Mouse (Mus musculus): ENCODE measurements around the gene Fosb. TPM values are rescaled to one million over a fixed set of nuclear protein-coding genes. Genes with fewer than 3 reads are reported as not detected.

Fosb gene
- polyA plus RNA-seq, 1 experiment from 2014 or later = 0.03 TPM

DNA sequence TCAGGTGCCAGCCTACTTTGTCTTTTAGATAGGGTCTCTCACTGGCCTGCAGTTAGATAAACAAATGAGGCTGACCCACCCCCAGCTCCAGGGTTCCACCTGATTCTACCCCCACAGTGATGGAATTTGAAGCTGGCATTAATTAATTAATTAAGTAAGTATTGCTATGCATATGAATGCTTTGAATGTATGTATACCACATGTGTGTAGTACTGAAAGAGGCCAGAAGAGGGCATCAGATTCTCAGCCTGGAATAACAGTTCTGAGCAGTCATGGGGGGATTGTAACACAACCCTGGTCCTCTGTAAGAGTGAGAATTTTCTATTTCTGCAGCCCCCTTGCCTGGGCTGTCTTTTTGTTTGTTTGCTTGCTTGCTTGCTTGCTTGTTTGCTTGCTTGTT is 18.6 kb upstream of the Fosb start:
- no peak for ATAC-seq (ENCODE audit: insufficient read depth)
- Histone ChIP-seq H3K36me3 (replicated peaks) (no peaks in the 10 kb centered on the region), H3K4me2 (no peak overlapping the region), H3K9me3 (replicated peaks) (no peaks in the 10 kb centered on the region), H3K4me1 (replicated peaks) (peaks cover 44% of the 10 kb centered on the region), H3K4me3 (replicated peaks) (no peak overlapping the region), H3K27ac (replicated peaks) (no peak overlapping the region), H3K9ac (no peak overlapping the region), H3K27me3 (peaks cover 69% of the 10 kb centered on the region)

DNA sequence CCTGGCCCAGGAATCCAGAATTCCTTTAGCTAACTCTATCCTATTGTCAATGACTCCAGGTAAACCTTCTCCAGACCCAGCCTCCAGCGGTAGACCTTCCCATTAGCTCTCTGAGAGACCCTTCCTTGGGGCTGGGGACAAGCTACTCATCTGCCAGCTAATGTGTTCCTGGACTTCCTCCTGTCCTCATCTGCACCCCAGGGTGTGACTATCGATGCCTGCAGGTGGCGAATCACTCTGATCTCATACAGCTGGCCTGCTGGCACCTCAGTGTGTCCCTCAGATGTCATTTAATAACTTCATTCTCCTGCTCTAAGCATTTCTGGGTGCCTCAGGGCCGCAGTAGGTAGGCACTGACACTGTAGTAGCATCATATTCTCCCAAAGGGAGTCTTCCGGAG is 17.9 kb upstream of the Fosb start:
- Histone ChIP-seq H3K27me3 (peaks cover 72% of the 10 kb centered on the region), H3K9me3 (replicated peaks) (no peaks in the 10 kb centered on the region), H3K4me1 (replicated peaks) (peaks cover 39% of the 10 kb centered on the region), H3K27ac (replicated peaks) (no peak overlapping the region), H3K4me2 (peak overlapping the region; percentile 85; the same call in 1 of the 2 replicates), H3K36me3 (replicated peaks) (no peaks in the 10 kb centered on the region), H3K9ac (no peak overlapping the region), H3K4me3 (replicated peaks) (no peak overlapping the region)
- ATAC-seq (ENCODE audit: insufficient read depth) = no peak
- 63% methylated on average over 5 of the region's 5 CpGs for WGBS (ENCODE audit: insufficient replicate concordance)

- peak; percentile 68 for ATAC-seq (ENCODE audit: insufficient read depth)
- Histone ChIP-seq H3K9me3 (replicated peaks) (no peaks in the 10 kb centered on the region), H3K4me1 (replicated peaks) (peaks cover 33% of the 10 kb centered on the region), H3K4me3 (replicated peaks) (peak overlapping the region; percentile 54), H3K27ac (replicated peaks) (peak overlapping the region; percentile 45; the same call in 1 of the 2 replicates), H3K9ac (peak overlapping the region; percentile 52), H3K4me2 (peak overlapping the region; percentile 85), H3K27me3 (peaks cover 72% of the 10 kb centered on the region), H3K36me3 (replicated peaks) (no peaks in the 10 kb centered on the region)
- under 1% methylated on average over 22 of the region's 22 CpGs for WGBS (ENCODE audit: insufficient replicate concordance)
Observed at GRCm38 (mm10) chr7:19327128-19327527, 17.3 kb upstream of the Fosb start.

DNA sequence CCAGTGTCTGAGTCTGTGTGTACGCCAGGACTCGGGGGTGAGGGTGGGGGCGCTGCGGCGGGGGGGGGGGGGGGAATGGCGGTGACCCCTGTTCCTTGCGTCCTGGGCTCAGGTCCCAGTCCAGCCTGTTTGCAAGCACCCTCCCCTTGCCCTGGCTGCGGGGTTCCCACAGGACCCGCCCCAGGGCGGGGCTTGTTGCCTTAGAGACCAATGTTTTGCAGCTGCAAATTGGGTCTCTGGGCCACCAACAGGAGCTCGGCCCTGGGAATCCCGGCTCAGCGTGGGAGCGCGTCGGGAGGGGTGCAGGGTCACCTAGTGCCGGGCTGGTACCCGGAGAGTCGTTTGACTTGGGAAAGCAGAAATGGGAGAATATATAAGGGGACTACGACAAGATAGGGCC is 16.5 kb upstream of the Fosb start:
- Histone ChIP-seq H3K4me1 (replicated peaks) (peaks cover 31% of the 10 kb centered on the region), H3K36me3 (replicated peaks) (no peaks in the 10 kb centered on the region), H3K27me3 (peaks cover 70% of the 10 kb centered on the region), H3K9me3 (replicated peaks) (no peaks in the 10 kb centered on the region), H3K4me3 (replicated peaks) (peak overlapping the region; percentile 54), H3K9ac (peak overlapping the region; percentile 25; the same call in 1 of the 2 replicates), H3K4me2 (peak overlapping the region; percentile 85), H3K27ac (replicated peaks) (0 out of 2 replicates have a peak overlapping the region, but pooled peaks have one; percentile 45)
- 0 out of 2 replicates have a peak, but pooled peaks have one; percentile 29 for ATAC-seq (ENCODE audit: insufficient read depth)
- WGBS (ENCODE audit: insufficient replicate concordance) = 2% methylated on average over 20 of the region's 20 CpGs

DNA sequence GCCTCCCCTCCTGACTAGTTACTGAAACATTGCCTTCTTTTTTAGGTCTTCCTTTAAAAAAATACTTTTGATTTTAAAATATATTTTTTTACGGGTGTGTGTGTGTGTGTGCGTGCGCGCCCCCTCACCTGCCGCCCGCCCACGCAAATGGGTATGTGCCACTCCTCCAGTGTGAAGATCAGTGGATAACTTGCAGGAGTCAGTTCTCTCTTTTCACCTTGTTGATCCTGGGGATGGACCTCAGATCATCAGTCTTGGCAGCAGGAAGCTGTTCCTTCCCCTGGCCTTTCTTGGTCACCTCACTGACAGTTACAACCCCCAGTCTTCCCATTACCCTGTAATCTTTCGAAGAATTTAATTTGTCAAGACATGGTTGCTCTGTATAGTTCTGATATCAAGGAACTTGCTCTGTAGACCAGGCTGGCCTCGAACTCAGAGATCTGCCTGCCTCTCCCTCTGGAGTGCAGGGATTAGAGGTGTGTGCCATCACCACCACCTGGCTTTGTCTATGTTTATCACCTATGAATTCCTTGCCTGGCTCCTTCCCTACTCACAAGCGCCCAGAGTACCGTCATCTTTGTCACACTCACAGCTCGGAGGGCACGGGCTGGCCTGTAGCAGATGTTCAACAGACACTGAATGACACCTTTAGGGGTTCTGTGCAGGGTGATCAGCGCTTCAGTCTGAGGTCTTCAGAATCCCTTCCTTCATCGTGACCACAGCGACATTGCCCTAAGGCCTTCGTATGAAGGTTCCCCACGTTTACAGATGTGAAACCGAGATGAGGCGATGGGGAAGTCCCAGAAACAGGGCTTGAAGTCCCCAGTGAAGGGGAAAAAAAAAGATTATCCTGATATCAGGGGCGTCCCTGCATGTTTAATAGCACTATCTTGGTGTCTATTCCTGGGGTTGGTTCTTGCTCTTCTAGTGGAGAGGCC is 15.7 kb upstream of the Fosb start:
- no peak for ATAC-seq (ENCODE audit: insufficient read depth)
- Histone ChIP-seq H3K4me3 (replicated peaks) (peak overlapping the region; percentile 54; the same call in 1 of the 2 replicates), H3K9me3 (replicated peaks) (no peaks in the 10 kb centered on the region), H3K27me3 (peaks cover 74% of the 10 kb centered on the region), H3K36me3 (replicated peaks) (no peaks in the 10 kb centered on the region), H3K4me2 (peak overlapping the region; percentile 85), H3K4me1 (replicated peaks) (peaks cover 33% of the 10 kb centered on the region), H3K27ac (replicated peaks) (no peak overlapping the region), H3K9ac (0 out of 2 replicates have a peak overlapping the region, but pooled peaks have one; percentile 25)
- 48% methylated on average over 21 of the region's 21 CpGs for WGBS (ENCODE audit: insufficient replicate concordance)

GRCm38 (mm10) chr7:19324221-19324620 is 14.4 kb upstream of the Fosb start:
- no peak for ATAC-seq (ENCODE audit: insufficient read depth)
- 73% methylated on average over 11 of the region's 11 CpGs for WGBS (ENCODE audit: insufficient replicate concordance)

GRCm38 (mm10) chr7:19322489-19322888 is 12.6 kb upstream of the Fosb start:
- ATAC-seq (ENCODE audit: insufficient read depth) = no peak
- Histone ChIP-seq H3K36me3 (replicated peaks) (no peaks in the 10 kb centered on the region), H3K4me1 (replicated peaks) (peaks cover 41% of the 10 kb centered on the region), H3K9me3 (replicated peaks) (no peaks in the 10 kb centered on the region), H3K27ac (replicated peaks) (no peak overlapping the region), H3K9ac (no peak overlapping the region), H3K4me2 (no peak overlapping the region), H3K27me3 (peaks cover 83% of the 10 kb centered on the region), H3K4me3 (replicated peaks) (no peak overlapping the region)
- WGBS (ENCODE audit: insufficient replicate concordance) = 41% methylated on average over 9 of the region's 9 CpGs

More at GRCm38 (mm10) chr7:19324221-19324620, 14.4 kb upstream of the Fosb start:
- no peak overlapping the region for H3K27ac ChIP-seq (replicated peaks)
- peaks cover 77% of the 10 kb centered on the region for H3K27me3 ChIP-seq
- no peak overlapping the region for H3K4me3 ChIP-seq (replicated peaks)
- H3K4me1 ChIP-seq (replicated peaks) = peaks cover 46% of the 10 kb centered on the region
- no peak overlapping the region for H3K4me2 ChIP-seq
- no peaks in the 10 kb centered on the region for H3K36me3 ChIP-seq (replicated peaks)
- no peaks in the 10 kb centered on the region for H3K9me3 ChIP-seq (replicated peaks)
- no peak overlapping the region for H3K9ac ChIP-seq

DNA sequence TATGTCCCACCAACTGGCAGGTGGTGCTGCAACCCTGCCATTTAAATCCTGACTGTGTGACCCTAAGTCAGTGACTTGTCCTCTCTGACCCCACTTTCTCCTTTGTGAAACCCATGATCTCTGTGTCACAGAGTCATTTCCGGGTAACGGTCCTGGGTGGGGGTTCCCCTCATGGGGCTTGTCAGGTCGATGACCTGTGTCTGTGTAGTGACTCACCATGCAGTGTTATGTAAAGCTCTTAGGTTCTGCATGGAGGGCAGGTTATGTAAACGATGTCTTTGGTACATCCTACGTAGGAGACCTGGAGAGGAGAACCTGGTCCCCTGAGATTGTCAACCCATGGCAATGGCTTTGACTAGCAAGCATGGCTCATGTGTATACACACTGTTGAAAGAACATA is 11.6 kb upstream of the Fosb start:
- WGBS (ENCODE audit: insufficient replicate concordance) = 49% methylated on average over 5 of the region's 5 CpGs
- no peak for ATAC-seq (ENCODE audit: insufficient read depth)
- H3K27me3 ChIP-seq = peaks cover 87% of the 10 kb centered on the region

GRCm38 (mm10) chr7:19320637-19321036 is 10.8 kb upstream of the Fosb start:
- ATAC-seq (ENCODE audit: insufficient read depth) = no peak
- WGBS (ENCODE audit: insufficient replicate concordance) = 28% methylated on average over 7 of the region's 7 CpGs
- H3K27me3 ChIP-seq = peaks cover 93% of the 10 kb centered on the region

More for the DNA sequence above, 11.6 kb upstream of the Fosb start:
- no peak overlapping the region for H3K27ac ChIP-seq (replicated peaks)
- H3K36me3 ChIP-seq (replicated peaks) = no peaks in the 10 kb centered on the region
- H3K4me3 ChIP-seq (replicated peaks) = no peak overlapping the region
- H3K9me3 ChIP-seq (replicated peaks) = no peaks in the 10 kb centered on the region
- H3K4me2 ChIP-seq = no peak overlapping the region
- H3K4me1 ChIP-seq (replicated peaks) = peaks cover 30% of the 10 kb centered on the region
- H3K9ac ChIP-seq = no peak overlapping the region

GRCm38 (mm10) chr7:19319906-19320305 is 10.1 kb upstream of the Fosb start:
- 0% methylated on average over 41 of the region's 41 CpGs for WGBS (ENCODE audit: insufficient replicate concordance)
- no peak overlapping the region for H3K9ac ChIP-seq
- H3K36me3 ChIP-seq (replicated peaks) = no peaks in the 10 kb centered on the region
- peak overlapping the region; percentile 76 for H3K4me2 ChIP-seq
- peak overlapping the region; percentile 50 for H3K4me3 ChIP-seq (replicated peaks)
- H3K27me3 ChIP-seq = peaks cover 96% of the 10 kb centered on the region
- peaks cover 17% of the 10 kb centered on the region for H3K4me1 ChIP-seq (replicated peaks)
- peak; percentile 70 for ATAC-seq (ENCODE audit: insufficient read depth)
- no peak overlapping the region for H3K27ac ChIP-seq (replicated peaks)
- no peaks in the 10 kb centered on the region for H3K9me3 ChIP-seq (replicated peaks)

More at GRCm38 (mm10) chr7:19320637-19321036, 10.8 kb upstream of the Fosb start:
- Histone ChIP-seq H3K9ac (no peak overlapping the region), H3K27ac (replicated peaks) (no peak overlapping the region), H3K4me3 (replicated peaks) (no peak overlapping the region), H3K36me3 (replicated peaks) (no peaks in the 10 kb centered on the region), H3K4me2 (peak overlapping the region; percentile 76; the same call in 1 of the 2 replicates), H3K9me3 (replicated peaks) (no peaks in the 10 kb centered on the region), H3K4me1 (replicated peaks) (peaks cover 22% of the 10 kb centered on the region)

- no peaks in the 10 kb centered on the region for H3K9me3 ChIP-seq (replicated peaks)
- ATAC-seq (ENCODE audit: insufficient read depth) = peak; percentile 30; the same call in 1 of the 2 replicates
- no peak overlapping the region for H3K9ac ChIP-seq
- H3K27me3 ChIP-seq = peaks cover 97% of the 10 kb centered on the region
- no peak overlapping the region for H3K27ac ChIP-seq (replicated peaks)
- peaks cover 17% of the 10 kb centered on the region for H3K4me1 ChIP-seq (replicated peaks)
- peak overlapping the region; percentile 50 for H3K4me3 ChIP-seq (replicated peaks)
- H3K4me2 ChIP-seq = peak overlapping the region; percentile 76
- WGBS (ENCODE audit: insufficient replicate concordance) = 30% methylated on average over 9 of the region's 9 CpGs
- H3K36me3 ChIP-seq (replicated peaks) = no peaks in the 10 kb centered on the region
Observed at GRCm38 (mm10) chr7:19319458-19319857, 9.6 kb upstream of the Fosb start.

Data from liver, embryonic 15.5 days (tissue).